Mouse (Mus musculus) cortical plate, adult 2 months (tissue): ENCODE measurements around the gene Dus1l.

ENCODE experiments used
- CTCF ChIP-seq: fragments of 200-500 bp; IDR thresholded peaks from 2 replicates; pipeline ENCODE4 v1.5.1; 2011; ENCODE audit warnings: mild to moderate bottlenecking, control low read depth, low read length; ENCODE audit not compliant: insufficient read depth; ENCODE audit errors: extremely low read depth
- POLR2A ChIP-seq: fragments of 200-500 bp; IDR thresholded peaks from 2 replicates; pipeline ENCODE4 v1.6.1; 2011; ENCODE audit warnings: mild to moderate bottlenecking, low read length, control low read depth; ENCODE audit not compliant: insufficient read depth; ENCODE audit errors: extremely low read depth

DNA sequence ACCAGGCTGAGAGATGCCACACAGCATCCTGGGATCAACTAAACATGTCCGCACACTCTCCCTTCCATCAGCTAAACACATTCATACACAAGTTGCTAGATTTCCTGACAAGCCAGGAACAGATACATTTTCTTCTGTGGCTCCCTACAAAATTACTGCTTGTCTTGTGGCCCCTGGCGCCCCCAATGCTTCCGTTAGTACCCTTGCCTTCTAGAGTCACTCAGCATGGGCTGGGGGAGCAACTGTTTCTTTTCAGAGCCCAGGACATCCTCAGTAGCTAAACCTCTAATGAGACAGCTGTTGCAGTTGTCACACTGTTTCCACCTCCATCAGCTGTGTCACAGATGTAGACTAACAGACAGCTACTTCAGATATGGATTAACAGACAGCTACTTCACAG is 23.5 kb downstream of the Dus1l start:
- TF ChIP-seq CTCF = no peak
- no peak for TF ChIP-seq POLR2A
